Mouse (Mus musculus) forebrain, embryonic 11.5 days (tissue): ENCODE measurements around the gene Adam19. TPM values are rescaled to one million over a fixed set of nuclear protein-coding genes. Genes with fewer than 3 reads are reported as not detected.
"Not testable (repeated sequence)": the region's sequence is repeated elsewhere in the genome, so short reads cannot be mapped to it uniquely, and the experiment has no call there.

Experiments
- ATAC-seq: fragments of 200-750 bp; cut with Nextera tagmentation; replicated peaks from 2 replicates; pipeline ENCODE4 v1.8.0; 2017; ENCODE audit warnings: moderate TSS enrichment; ENCODE audit not compliant: low FRiP score
- DNase-seq: peaks from one replicate; pipeline ENCODE4 v3.0.0-alpha.2; 2017; ENCODE audit warnings: low spot score
- H3K27ac ChIP-seq: fragments of 300-500 bp; sonication (generic); 2 replicates; pipeline ENCODE4 v1.5.1; 2014; ENCODE audit warnings: low read depth, low read length
- H3K27me3 ChIP-seq: fragments of 300-500 bp; sonication (generic); 2 replicates; pipeline ENCODE4 v1.6.1; 2014; ENCODE audit warnings: mild to moderate bottlenecking, low read length, mixed read lengths; ENCODE audit not compliant: control insufficient read depth, insufficient read depth
- H3K36me3 ChIP-seq: fragments of 300-500 bp; sonication (generic); 2 replicates; pipeline ENCODE4 v1.6.1; 2014; ENCODE audit warnings: mild to moderate bottlenecking, low read length, moderate library complexity, mixed read lengths; ENCODE audit not compliant: control insufficient read depth, insufficient read depth
- H3K4me1 ChIP-seq: fragments of 300-500 bp; sonication (generic); replicated peaks from 2 replicates; pipeline ENCODE4 v1.6.1; 2014; ENCODE audit warnings: low read length, mixed read lengths; ENCODE audit not compliant: control insufficient read depth, insufficient read depth
- H3K4me2 ChIP-seq: fragments of 300-500 bp; sonication (generic); 2 replicates; pipeline ENCODE4 v1.6.1; 2014; ENCODE audit warnings: low read depth, mild to moderate bottlenecking, low read length, moderate library complexity, mixed read lengths; ENCODE audit not compliant: severe bottlenecking
- H3K4me3 ChIP-seq: fragments of 300-500 bp; sonication (generic); 2 replicates; pipeline ENCODE4 v1.5.1; 2014; ENCODE audit warnings: low read depth, low read length
- H3K9ac ChIP-seq: fragments of 300-500 bp; sonication (generic); 2 replicates; pipeline ENCODE4 v1.6.1; 2014; ENCODE audit warnings: low read length
- H3K9me3 ChIP-seq: fragments of 300-500 bp; sonication (generic); 2 replicates; pipeline ENCODE4 v1.6.1; 2016; ENCODE audit warnings: low read length, mixed read lengths; ENCODE audit not compliant: control insufficient read depth
- WGBS: fragments of 180-500 bp; shearing (Covaris S2); extraction: QIAGEN DNeasy Blood & Tissue Kit; methylation state at CpG from one replicate; pipeline ENCODE4 v1.1.7; 2014; 5-methylcytosine and 5-hydroxymethylcytosine counted together
- polyA plus RNA-seq: library from polyadenylated mRNA; unstranded; fragments of >200 nt; fragmentation: Nextera tagmentation; extraction: Ambion mirVana; gene quantifications from 2 replicates; pipeline ENCODE4 v1.2.1, GENCODE M21; 2014

The Adam19 gene
- polyA plus RNA-seq, 1 experiment from 2014 or later: 7.9 TPM

DNA sequence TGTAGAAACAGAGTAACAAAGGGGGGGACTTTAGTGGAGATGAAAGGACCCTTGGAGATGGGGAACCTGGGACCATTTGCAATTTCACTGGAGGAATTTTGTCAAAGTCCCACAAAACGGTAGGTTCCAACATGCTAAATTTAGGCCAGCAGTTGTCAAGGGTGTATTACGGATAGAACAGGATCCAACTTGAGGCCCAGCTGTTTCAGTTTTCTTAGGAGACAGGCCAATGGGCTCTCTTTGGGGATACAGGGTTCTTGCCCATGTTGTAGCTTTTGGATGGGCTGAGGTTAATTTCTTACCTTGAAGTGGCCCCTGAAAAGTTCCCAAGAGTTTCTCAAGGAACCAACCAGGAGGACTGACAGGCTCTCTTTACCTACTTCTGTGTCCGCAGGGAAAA, 8.5 kb upstream of the Adam19 start:
- Histone ChIP-seq H3K27ac (no peak overlapping the region), H3K9me3 (no peaks in the 10 kb centered on the region), H3K9ac (no peak overlapping the region), H3K4me3 (no peak overlapping the region), H3K4me2 (no peak overlapping the region), H3K27me3 (no peaks in the 10 kb centered on the region), H3K36me3 (no peaks in the 10 kb centered on the region), H3K4me1 (no peaks in the 10 kb centered on the region)
- WGBS: 89% methylated on average over 3 of the region's 3 CpGs
- DNase-seq (no peak), ATAC-seq (no peak)

DNA sequence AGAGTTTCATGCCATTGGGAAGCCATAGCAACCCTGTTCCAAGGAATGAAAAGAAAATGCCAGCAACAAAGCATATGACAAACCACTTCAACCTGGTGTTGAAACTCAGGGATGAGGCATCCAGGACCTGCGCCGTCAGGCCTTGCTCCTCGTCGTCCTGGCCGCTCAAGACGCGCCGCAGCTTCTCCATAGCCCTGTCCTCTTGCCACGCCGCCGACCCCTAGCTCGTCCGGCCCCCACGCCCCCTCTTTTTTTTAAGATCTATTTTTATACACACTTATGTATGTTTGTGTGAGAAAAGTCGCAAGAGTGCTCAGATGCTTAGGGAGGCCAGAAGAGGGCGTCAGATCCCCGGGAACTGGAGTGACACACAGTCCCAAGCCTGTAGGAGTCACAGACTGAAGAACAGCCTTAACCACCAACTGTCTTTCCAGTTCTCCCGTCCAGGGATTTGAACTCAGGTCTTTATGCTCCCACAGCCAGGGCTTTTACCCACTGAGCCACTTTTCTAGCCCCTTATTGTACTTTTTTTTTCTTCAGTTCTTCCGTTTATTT, 3.6 kb upstream of the Adam19 start, which contains the start of gene Gm12166:
Gene Gm12166, minus strand, starts transcription at position 217 of the 555 bp plus-strand sequence.
- not testable (repeated sequence) for H3K4me1 ChIP-seq, ATAC-seq, H3K4me2 ChIP-seq, H3K27ac ChIP-seq, H3K27me3 ChIP-seq, H3K4me3 ChIP-seq, H3K9ac ChIP-seq, H3K9me3 ChIP-seq, H3K36me3 ChIP-seq
- 37% methylated on average over 19 of the region's 19 CpGs for WGBS
- peak; percentile 72 for DNase-seq

DNA sequence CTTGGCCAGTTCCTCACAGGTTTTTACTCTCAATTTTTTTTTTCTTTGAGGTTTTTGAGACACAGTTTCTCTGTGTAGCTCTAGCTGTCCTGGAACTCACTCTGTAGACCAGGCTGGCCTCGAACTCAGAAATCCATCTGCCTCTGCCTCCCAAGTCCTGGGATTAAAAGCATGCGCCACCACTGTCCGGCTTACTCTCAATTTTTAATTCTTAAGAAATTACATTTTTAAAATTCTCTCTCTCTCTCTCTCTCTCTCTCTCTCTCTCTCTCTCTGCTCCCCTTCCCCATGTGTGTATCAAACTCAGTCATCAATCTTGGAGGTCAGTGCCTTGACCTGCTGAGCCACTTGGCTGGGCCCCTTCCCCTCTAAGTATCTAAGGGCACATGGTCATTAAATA, 2.3 kb upstream of the Adam19 start:
- not testable (repeated sequence) for DNase-seq, H3K9ac ChIP-seq, H3K27me3 ChIP-seq, ATAC-seq, H3K4me3 ChIP-seq, H3K27ac ChIP-seq, H3K4me2 ChIP-seq, H3K36me3 ChIP-seq, H3K4me1 ChIP-seq, H3K9me3 ChIP-seq
- WGBS: 92% methylated on average over 3 of the region's 3 CpGs

DNA sequence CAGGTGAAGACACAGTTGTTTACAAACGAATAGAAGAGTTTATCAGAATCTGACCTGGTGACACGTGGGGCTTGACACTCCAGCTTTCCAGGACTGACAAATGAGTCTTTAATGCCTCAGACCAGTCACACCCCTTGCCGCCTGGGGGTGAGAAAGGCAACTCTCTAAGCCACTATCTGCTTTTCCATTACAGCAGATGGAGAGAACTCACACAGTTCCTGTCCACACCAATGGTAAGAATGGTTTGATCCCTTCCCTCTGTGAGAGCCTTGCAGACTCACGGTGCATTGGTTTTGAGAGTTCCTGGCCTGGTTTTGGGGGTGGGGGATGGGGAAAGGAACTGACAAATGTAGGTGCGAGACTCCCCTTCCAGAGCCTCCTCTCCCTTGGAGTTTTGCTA, 1.5 kb upstream of the Adam19 start:
- Histone ChIP-seq H3K4me3 (no peak overlapping the region), H3K27ac (no peak overlapping the region), H3K9me3 (no peaks in the 10 kb centered on the region), H3K27me3 (peaks cover 4% of the 10 kb centered on the region), H3K4me1 (peaks cover 4% of the 10 kb centered on the region; the same call in 1 of the 2 replicates), H3K9ac (no peak overlapping the region), H3K36me3 (no peaks in the 10 kb centered on the region), H3K4me2 (no peak overlapping the region)
- ATAC-seq (no peak), DNase-seq (no peak)
- 59% methylated on average over 5 of the region's 5 CpGs for WGBS

DNA sequence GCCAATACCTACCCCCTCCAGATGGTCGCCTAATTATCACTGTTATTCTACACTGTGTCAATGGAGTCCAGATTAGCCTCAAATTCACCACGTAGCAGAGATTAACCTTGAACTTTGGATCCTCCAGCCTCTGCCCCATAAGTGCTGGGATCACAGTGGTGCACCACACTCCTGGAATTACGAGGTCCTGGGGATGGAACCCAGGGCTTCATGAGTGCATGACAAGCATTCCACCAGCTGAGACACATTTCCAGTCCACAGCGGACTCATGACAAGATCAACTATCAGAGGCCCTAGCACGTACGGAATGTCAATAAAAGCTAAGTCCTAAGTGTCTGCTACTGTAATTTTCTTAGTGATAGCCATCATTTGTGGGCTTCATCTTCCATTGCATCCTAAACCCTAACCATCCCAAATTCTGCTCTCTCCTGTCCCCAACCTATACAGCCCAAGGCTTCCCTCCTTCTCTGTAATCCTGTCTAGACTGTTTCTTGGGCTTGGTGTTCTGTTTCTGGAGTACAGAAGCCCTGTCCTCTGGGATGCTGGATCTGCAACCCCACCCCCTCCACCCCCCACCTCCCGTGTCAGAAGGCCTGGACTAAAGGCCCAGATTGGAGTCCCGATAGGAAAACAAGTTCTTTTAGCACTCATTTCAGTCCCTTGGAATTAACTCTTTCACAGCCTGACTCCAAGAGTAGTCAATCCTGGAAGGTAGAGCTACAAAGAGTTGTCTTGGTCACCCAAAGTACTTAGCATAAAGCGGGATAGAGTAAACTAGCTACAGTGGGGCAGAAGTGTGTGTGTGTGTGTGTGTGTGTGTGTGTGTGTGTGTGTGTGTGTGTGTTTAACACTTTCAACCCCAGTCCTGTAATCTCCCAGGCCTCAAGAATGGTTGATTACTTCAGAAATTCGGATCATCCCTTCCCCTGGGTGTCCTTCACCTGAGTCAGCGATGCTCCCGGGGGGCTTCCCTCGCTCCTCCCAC, 589 bp upstream of the Adam19 start:
- H3K4me1 ChIP-seq: peaks cover 4% of the 10 kb centered on the region; the same call in 1 of the 2 replicates
- H3K4me2 ChIP-seq: peak overlapping the region; percentile 77
- no peaks in the 10 kb centered on the region for H3K9me3 ChIP-seq
- H3K27ac ChIP-seq: no peak overlapping the region; the same call in 1 of the 2 replicates
- peak overlapping the region; percentile 59 for H3K4me3 ChIP-seq
- H3K36me3 ChIP-seq: no peaks in the 10 kb centered on the region
- peak overlapping the region; percentile 75 for H3K9ac ChIP-seq
- peak; percentile 61 for ATAC-seq
- 25% methylated on average over 13 of the region's 13 CpGs for WGBS
- no peak for DNase-seq
- H3K27me3 ChIP-seq: peaks cover 4% of the 10 kb centered on the region

DNA sequence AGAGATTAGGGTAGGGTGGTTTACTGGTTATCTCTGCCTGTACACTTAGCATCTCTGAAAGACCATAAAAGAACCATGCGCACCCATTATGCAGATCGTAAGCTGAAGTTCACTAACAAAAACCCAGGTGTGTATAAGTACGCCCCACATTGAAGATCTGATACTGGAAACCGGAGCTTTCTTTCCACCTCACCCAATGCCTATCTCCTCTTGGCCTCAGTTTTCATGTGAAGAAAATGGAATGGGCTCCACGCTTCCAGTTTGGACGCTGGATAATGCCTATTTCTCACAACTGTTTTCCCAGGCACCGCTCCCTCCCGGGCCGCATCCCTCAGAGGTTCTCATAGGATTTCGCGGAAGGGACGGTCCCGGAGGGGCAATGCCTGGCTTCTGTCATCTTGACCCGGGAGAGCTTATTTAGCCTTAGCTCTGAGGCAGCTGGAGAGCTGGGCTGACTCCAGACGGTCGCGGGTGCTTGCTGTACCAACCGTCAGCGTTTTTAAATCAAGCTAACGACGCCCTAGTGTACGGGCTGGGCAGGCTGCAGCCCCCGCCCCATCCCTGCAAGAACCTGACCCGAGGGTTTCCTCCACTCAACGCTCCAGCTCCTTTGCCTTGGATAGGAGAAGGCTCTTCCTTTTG, 1.1 kb downstream of the Adam19 start:
- no peak for ATAC-seq

DNA sequence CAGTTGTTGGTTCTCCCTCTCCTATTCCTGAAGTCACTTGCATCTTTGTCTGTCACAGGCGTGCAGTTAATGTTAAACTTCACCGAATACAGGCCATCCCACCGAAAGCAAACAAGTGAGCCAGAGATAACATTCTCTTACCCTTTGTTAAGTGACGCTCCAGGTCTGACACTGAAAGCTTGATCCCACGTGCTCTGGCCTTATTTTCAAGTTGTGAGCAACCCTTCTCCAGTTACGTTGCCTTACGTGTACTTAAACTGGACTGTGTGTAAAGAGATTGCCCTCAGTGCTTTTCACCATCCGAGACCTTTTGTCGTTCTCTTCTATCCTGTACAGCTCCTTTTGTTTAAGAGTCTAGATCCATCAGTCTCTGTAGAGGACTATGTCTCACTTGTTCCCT, 2.2 kb downstream of the Adam19 start:
- H3K9ac ChIP-seq: no peak overlapping the region
- DNase-seq (no peak), ATAC-seq (no peak)
- WGBS: 57% methylated on average over 9 of the region's 9 CpGs
- H3K9me3 ChIP-seq: no peaks in the 10 kb centered on the region
- H3K36me3 ChIP-seq: no peaks in the 10 kb centered on the region
- no peak overlapping the region for H3K27ac ChIP-seq
- no peak overlapping the region for H3K4me2 ChIP-seq
- H3K4me3 ChIP-seq: no peak overlapping the region
- H3K27me3 ChIP-seq: peaks cover 4% of the 10 kb centered on the region
- H3K4me1 ChIP-seq: peaks cover 4% of the 10 kb centered on the region; the same call in 1 of the 2 replicates

More for the DNA sequence above, 1.1 kb downstream of the Adam19 start:
- DNase-seq: no peak
- Histone ChIP-seq H3K27ac (no peak overlapping the region), H3K4me1 (peaks cover 4% of the 10 kb centered on the region; the same call in 1 of the 2 replicates), H3K9ac (peak overlapping the region; percentile 75), H3K9me3 (no peaks in the 10 kb centered on the region), H3K27me3 (peaks cover 4% of the 10 kb centered on the region), H3K36me3 (no peaks in the 10 kb centered on the region), H3K4me3 (peak overlapping the region; percentile 59), H3K4me2 (peak overlapping the region; percentile 77)
- 3% methylated on average over 25 of the region's 25 CpGs for WGBS

DNA sequence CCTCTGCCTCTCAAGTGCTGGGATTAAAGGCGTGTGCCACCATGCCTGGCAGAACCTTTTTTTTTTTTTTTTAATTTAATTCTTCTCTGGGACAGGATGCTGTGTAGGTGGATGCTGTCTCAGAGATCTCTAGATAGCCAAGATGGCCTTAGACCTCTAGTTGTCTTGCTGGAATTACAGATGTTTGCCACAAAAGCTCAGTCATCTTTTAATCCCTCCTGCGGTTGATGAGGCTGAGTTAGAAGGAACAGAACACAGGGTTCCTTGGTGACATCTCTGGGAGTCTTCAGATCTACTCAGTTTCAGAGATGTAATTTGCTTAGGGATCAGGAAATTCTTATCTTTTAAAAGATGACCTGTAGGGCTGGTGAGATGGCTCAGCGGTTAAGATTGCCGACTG, 3.1 kb downstream of the Adam19 start:
- ATAC-seq (no peak), DNase-seq (no peak)
- Histone ChIP-seq H3K27ac (no peak overlapping the region), H3K4me3 (no peak overlapping the region), H3K4me1 (peaks cover 4% of the 10 kb centered on the region; the same call in 1 of the 2 replicates), H3K27me3 (peaks cover 4% of the 10 kb centered on the region), H3K36me3 (no peaks in the 10 kb centered on the region), H3K9ac (no peak overlapping the region), H3K9me3 (no peaks in the 10 kb centered on the region), H3K4me2 (no peak overlapping the region)
- 96% methylated on average over 4 of the region's 4 CpGs for WGBS
